Mouse (Mus musculus): ENCODE measurements around the gene 4930558C23Rik. TPM values are rescaled to one million over a fixed set of nuclear protein-coding genes. Genes with fewer than 3 reads are reported as not detected.
"Not testable (repeated sequence)": the region's sequence is repeated elsewhere in the genome, so short reads cannot be mapped to it uniquely, and the experiment has no call there.

The 4930558C23Rik gene
- total RNA-seq (2015; ENCODE audit: low replicate concordance) (not detected in 2 replicates), total RNA-seq (2017; ENCODE audit: low replicate concordance) (not detected in 2 replicates)

- ATAC-seq (replicated peaks; ENCODE audit: low FRiP score, poor library complexity, severe bottlenecking), result no peak
These were observed at the start of gene 4930558C23Rik for GRCm38 (mm10) chr3:95402741-95403140. Gene 4930558C23Rik (minus strand): TSS chr3:95402841.

GRCm38 (mm10) chr3:95450915-95451314 lies 48.3 kb upstream of the 4930558C23Rik start:
- no peak for ATAC-seq (replicated peaks; ENCODE audit: low FRiP score, poor library complexity, severe bottlenecking)

- ATAC-seq (replicated peaks; ENCODE audit: low FRiP score, poor library complexity, severe bottlenecking), result peak; percentile 88
These were observed 47.8 kb upstream of the 4930558C23Rik start for GRCm38 (mm10) chr3:95450408-95450807.

- no peak for ATAC-seq (replicated peaks; ENCODE audit: low FRiP score, poor library complexity, severe bottlenecking)
These were observed 42.7 kb upstream of the 4930558C23Rik start for GRCm38 (mm10) chr3:95445311-95445710.

- no peak for ATAC-seq (replicated peaks; ENCODE audit: low FRiP score, poor library complexity, severe bottlenecking)
These were observed 39.9 kb upstream of the 4930558C23Rik start for GRCm38 (mm10) chr3:95442406-95443117.

GRCm38 (mm10) chr3:95439670-95440069 lies 37.0 kb upstream of the 4930558C23Rik start:
- no peak for ATAC-seq (replicated peaks; ENCODE audit: low FRiP score, poor library complexity, severe bottlenecking)

GRCm38 (mm10) chr3:95438636-95439035 lies 36.0 kb upstream of the 4930558C23Rik start:
- ATAC-seq (replicated peaks; ENCODE audit: low FRiP score, poor library complexity, severe bottlenecking), result not testable (repeated sequence)

GRCm38 (mm10) chr3:95435561-95435960 lies 32.9 kb upstream of the 4930558C23Rik start:
- no peak for ATAC-seq (replicated peaks; ENCODE audit: low FRiP score, poor library complexity, severe bottlenecking)

- ATAC-seq (replicated peaks; ENCODE audit: low FRiP score, poor library complexity, severe bottlenecking), result peak; percentile 12; the same call in 1 of the 2 replicates
These were observed 32.3 kb upstream of the 4930558C23Rik start for GRCm38 (mm10) chr3:95434983-95435370.

- peak; percentile 96 for ATAC-seq (replicated peaks; ENCODE audit: low FRiP score, poor library complexity, severe bottlenecking)
These were observed 31.7 kb upstream of the 4930558C23Rik start, which contains the start of gene Arnt for GRCm38 (mm10) chr3:95434136-95434982. Gene Arnt (plus strand): TSS chr3:95434388.

- ATAC-seq (replicated peaks; ENCODE audit: low FRiP score, poor library complexity, severe bottlenecking), result no peak
These were observed 30.8 kb upstream of the 4930558C23Rik start for GRCm38 (mm10) chr3:95433301-95433915.

GRCm38 (mm10) chr3:95428423-95428822 lies 25.8 kb upstream of the 4930558C23Rik start:
- peak; percentile 53; the same call in 1 of the 2 replicates for ATAC-seq (replicated peaks; ENCODE audit: low FRiP score, poor library complexity, severe bottlenecking)

- ATAC-seq (replicated peaks; ENCODE audit: low FRiP score, poor library complexity, severe bottlenecking), result not testable (repeated sequence)
These were observed 25.2 kb upstream of the 4930558C23Rik start for GRCm38 (mm10) chr3:95427891-95428238.

GRCm38 (mm10) chr3:95427117-95427890 lies 24.7 kb upstream of the 4930558C23Rik start:
- ATAC-seq (replicated peaks; ENCODE audit: low FRiP score, poor library complexity, severe bottlenecking), result peak; percentile 84

GRCm38 (mm10) chr3:95426476-95426875 lies 23.8 kb upstream of the 4930558C23Rik start:
- ATAC-seq (replicated peaks; ENCODE audit: low FRiP score, poor library complexity, severe bottlenecking), result not testable (repeated sequence)

GRCm38 (mm10) chr3:95417866-95418265 lies 15.2 kb upstream of the 4930558C23Rik start:
- no peak for ATAC-seq (replicated peaks; ENCODE audit: low FRiP score, poor library complexity, severe bottlenecking)

GRCm38 (mm10) chr3:95412268-95412667 lies 9.6 kb upstream of the 4930558C23Rik start:
- ATAC-seq (replicated peaks; ENCODE audit: low FRiP score, poor library complexity, severe bottlenecking), result no peak

- ATAC-seq (replicated peaks; ENCODE audit: low FRiP score, poor library complexity, severe bottlenecking), result no peak
These were observed 6.2 kb upstream of the 4930558C23Rik start for GRCm38 (mm10) chr3:95408852-95409251.

- no peak for ATAC-seq (replicated peaks; ENCODE audit: low FRiP score, poor library complexity, severe bottlenecking)
These were observed 5.1 kb upstream of the 4930558C23Rik start for GRCm38 (mm10) chr3:95407728-95408127.
